Mouse (Mus musculus): ENCODE data around the gene 1700001J03Rik. TPM values are rescaled to one million over a fixed set of nuclear protein-coding genes. Genes with fewer than 3 reads are reported as not detected.

1700001J03Rik gene
- total and polyA plus RNA-seq, 2 experiments: 0.28 TPM; not detected in 1

GRCm38 (mm10) chr5:146230864-146231654 is 46.0 kb upstream of the 1700001J03Rik start, which contains the start of gene Cdk8:
Gene Cdk8 (plus strand): TSS chr5:146231230.
- TF ChIP-seq CTCF (IDR thresholded peaks at IDR 0.05; ENCODE audit: low read depth, low read length) (no peak), POLR2A (IDR thresholded peaks at IDR 0.05; ENCODE audit: extremely low read depth, insufficient read depth, low read length) (peak; percentile 74; the same call in 1 of the 2 replicates)

DNA sequence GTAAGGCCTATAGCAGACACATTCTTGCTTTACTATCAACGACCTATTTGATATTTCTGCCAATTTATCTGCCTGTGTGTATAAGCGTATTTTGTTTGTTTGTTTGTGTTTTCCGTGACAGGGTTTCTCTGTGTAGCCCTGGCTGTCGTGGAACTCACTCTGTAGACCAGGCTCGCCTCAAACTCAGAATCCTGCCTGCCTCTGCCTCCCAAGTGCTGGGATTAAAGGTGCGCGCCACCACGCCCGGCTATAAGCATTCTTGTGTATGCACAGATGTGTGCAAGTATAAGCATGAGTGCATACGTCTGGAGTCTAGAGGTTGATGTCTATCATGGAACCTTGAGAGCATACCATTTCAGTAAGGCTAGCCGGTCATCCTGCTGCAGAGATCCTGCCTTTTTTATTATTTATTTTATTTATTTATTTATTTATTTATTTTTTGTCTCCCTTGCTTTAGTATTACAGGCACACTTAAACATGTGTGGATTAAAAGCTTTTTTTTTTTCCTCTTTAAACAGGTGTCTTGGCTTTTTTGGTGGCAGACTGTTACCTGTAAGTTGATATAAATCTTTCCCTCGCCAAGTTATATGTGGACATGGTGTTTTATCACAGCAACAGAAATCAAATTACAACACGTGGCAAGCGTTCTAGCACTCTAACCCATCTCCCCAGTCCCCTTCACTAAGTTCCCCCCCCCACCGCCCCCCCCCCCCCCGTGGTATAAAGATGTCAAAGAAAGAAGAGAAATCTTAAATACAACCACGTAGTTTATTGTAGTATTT is 45.0 kb upstream of the 1700001J03Rik start:
- H3K27me3 ChIP-seq (ENCODE audit: control insufficient read depth, insufficient read depth, low read length): no peaks in the 10 kb centered on the region
- H3K4me3 ChIP-seq (ENCODE audit: insufficient read depth, low read depth, low read length): peak overlapping the region; percentile 15; the same call in 1 of the 2 replicates
- 56% methylated on average over 17 of the region's 17 CpGs for WGBS
- H3K27ac ChIP-seq (replicated peaks; ENCODE audit: insufficient read depth, low read depth, low read length): no peak overlapping the region
- DNase-seq (ENCODE audit: extremely low read depth, low read depth, low spot score): no peak
- no peaks in the 10 kb centered on the region for H3K36me3 ChIP-seq (ENCODE audit: control insufficient read depth, insufficient read depth, low read length)
- TF ChIP-seq CTCF (IDR thresholded peaks at IDR 0.05; ENCODE audit: low read depth, low read length): no peak
- no peak for TF ChIP-seq POLR2A (IDR thresholded peaks at IDR 0.05; ENCODE audit: extremely low read depth, insufficient read depth, low read length)
- H3K79me2 ChIP-seq (ENCODE audit: control insufficient read depth, insufficient read depth, low read length): no peaks in the 10 kb centered on the region
- H3K4me1 ChIP-seq (ENCODE audit: control insufficient read depth, insufficient read depth, low read length): peaks cover 6% of the 10 kb centered on the region
- no peak overlapping the region for H3K9ac ChIP-seq (ENCODE audit: low read depth, low read length)

More at GRCm38 (mm10) chr5:146230864-146231654, 46.0 kb upstream of the 1700001J03Rik start, which contains the start of gene Cdk8:
- peak within 1 kb of the TSS; percentile 80 for H3K4me3 ChIP-seq (ENCODE audit: insufficient read depth, low read depth, low read length)
- WGBS: under 1% methylated on average over 93 of the region's 102 CpGs
- peak; percentile 93 for DNase-seq (ENCODE audit: extremely low read depth, low read depth, low spot score)
- peaks cover 9% of the 10 kb centered on the region for H3K4me1 ChIP-seq (ENCODE audit: control insufficient read depth, insufficient read depth, low read length)
- H3K27me3 ChIP-seq (ENCODE audit: control insufficient read depth, insufficient read depth, low read length): no peaks in the 10 kb centered on the region
- H3K36me3 ChIP-seq (ENCODE audit: control insufficient read depth, insufficient read depth, low read length): no peaks in the 10 kb centered on the region
- H3K79me2 ChIP-seq (ENCODE audit: control insufficient read depth, insufficient read depth, low read length): peaks cover 6% of the 10 kb centered on the region; the same call in 1 of the 2 replicates
- peak within 1 kb of the TSS; percentile 79 for H3K27ac ChIP-seq (replicated peaks; ENCODE audit: insufficient read depth, low read depth, low read length)
- peak within 1 kb of the TSS; percentile 91 for H3K9ac ChIP-seq (ENCODE audit: low read depth, low read length)

DNA sequence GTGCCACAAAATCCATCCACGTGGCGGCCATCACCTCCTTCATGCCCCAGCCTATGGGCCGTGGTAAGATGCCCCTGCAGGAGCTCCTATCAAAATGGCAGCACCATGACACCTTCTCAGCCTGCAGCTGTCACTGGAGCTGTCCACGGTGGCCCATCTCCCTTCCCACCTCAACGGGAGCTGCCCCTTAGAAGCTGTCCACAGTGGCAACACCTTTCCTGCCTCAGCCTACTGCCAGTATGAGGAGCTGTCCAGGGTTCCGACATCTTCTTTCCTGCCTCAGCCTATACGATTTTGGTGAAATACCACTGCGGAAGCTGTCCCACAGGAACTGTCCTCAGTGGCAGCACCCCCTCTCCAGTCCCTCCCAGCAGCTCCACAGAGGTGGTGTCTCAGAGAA is 42.4 kb upstream of the 1700001J03Rik start:
- H3K4me3 ChIP-seq (ENCODE audit: insufficient read depth, low read depth, low read length): no peak overlapping the region
- no peaks in the 10 kb centered on the region for H3K79me2 ChIP-seq (ENCODE audit: control insufficient read depth, insufficient read depth, low read length)
- TF ChIP-seq POLR2A (IDR thresholded peaks at IDR 0.05; ENCODE audit: extremely low read depth, insufficient read depth, low read length) (no peak), CTCF (IDR thresholded peaks at IDR 0.05; ENCODE audit: low read depth, low read length) (no peak)
- H3K4me1 ChIP-seq (ENCODE audit: control insufficient read depth, insufficient read depth, low read length): peaks cover 12% of the 10 kb centered on the region
- H3K36me3 ChIP-seq (ENCODE audit: control insufficient read depth, insufficient read depth, low read length): no peaks in the 10 kb centered on the region
- H3K27me3 ChIP-seq (ENCODE audit: control insufficient read depth, insufficient read depth, low read length): no peaks in the 10 kb centered on the region
- 91% methylated on average over 8 of the region's 8 CpGs for WGBS
- no peak for DNase-seq (ENCODE audit: extremely low read depth, low read depth, low spot score)
- H3K27ac ChIP-seq (replicated peaks; ENCODE audit: insufficient read depth, low read depth, low read length): no peak overlapping the region
- no peak overlapping the region for H3K9ac ChIP-seq (ENCODE audit: low read depth, low read length)

DNA sequence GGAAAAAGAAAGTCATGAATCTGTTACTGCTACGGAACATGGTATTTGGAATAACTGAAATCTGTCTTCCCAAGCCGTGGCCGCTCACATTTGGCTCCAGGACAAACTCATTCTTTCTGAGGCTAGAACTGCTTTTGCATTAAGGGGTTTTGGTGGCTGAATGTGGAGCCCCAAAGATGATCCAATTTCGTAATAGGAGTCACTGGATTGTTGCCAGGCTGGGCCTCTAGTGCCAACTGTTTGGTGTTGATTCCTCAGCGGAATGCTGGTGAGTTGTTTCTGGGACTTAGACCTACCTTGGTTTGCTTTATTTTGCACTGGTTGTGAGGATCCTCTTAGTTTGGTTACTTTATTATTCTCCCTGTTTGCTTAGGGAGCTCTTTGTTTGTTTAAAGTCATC is 38.7 kb upstream of the 1700001J03Rik start:
- WGBS: 25% methylated on average over 5 of the region's 5 CpGs
- no peak overlapping the region; the same call in 1 of the 2 replicates for H3K4me3 ChIP-seq (ENCODE audit: insufficient read depth, low read depth, low read length)

GRCm38 (mm10) chr5:146221722-146222121 is 36.6 kb upstream of the 1700001J03Rik start:
- Histone ChIP-seq H3K4me1 (ENCODE audit: control insufficient read depth, insufficient read depth, low read length) (peaks cover 11% of the 10 kb centered on the region), H3K9ac (ENCODE audit: low read depth, low read length) (peak overlapping the region; percentile 87; the same call in 1 of the 2 replicates), H3K4me3 (ENCODE audit: insufficient read depth, low read depth, low read length) (peak overlapping the region; percentile 93; the same call in 1 of the 2 replicates), H3K27ac (replicated peaks; ENCODE audit: insufficient read depth, low read depth, low read length) (peak overlapping the region; percentile 99), H3K79me2 (ENCODE audit: control insufficient read depth, insufficient read depth, low read length) (peaks cover 3% of the 10 kb centered on the region; the same call in 1 of the 2 replicates), H3K36me3 (ENCODE audit: control insufficient read depth, insufficient read depth, low read length) (peaks cover 22% of the 10 kb centered on the region), H3K27me3 (ENCODE audit: control insufficient read depth, insufficient read depth, low read length) (no peaks in the 10 kb centered on the region)
- no peak for TF ChIP-seq POLR2A (IDR thresholded peaks at IDR 0.05; ENCODE audit: extremely low read depth, insufficient read depth, low read length)
- no peak for TF ChIP-seq CTCF (IDR thresholded peaks at IDR 0.05; ENCODE audit: low read depth, low read length)
- WGBS: 41% methylated on average over 6 of the region's 6 CpGs
- DNase-seq (ENCODE audit: extremely low read depth, low read depth, low spot score): no peak

More for the DNA sequence above, 38.7 kb upstream of the 1700001J03Rik start:
- no peaks in the 10 kb centered on the region for H3K27me3 ChIP-seq (ENCODE audit: control insufficient read depth, insufficient read depth, low read length)
- H3K36me3 ChIP-seq (ENCODE audit: control insufficient read depth, insufficient read depth, low read length): peaks cover 6% of the 10 kb centered on the region; the same call in 1 of the 2 replicates
- DNase-seq (ENCODE audit: extremely low read depth, low read depth, low spot score): peak; percentile 90
- H3K9ac ChIP-seq (ENCODE audit: low read depth, low read length): peak overlapping the region; percentile 52; the same call in 1 of the 2 replicates
- H3K27ac ChIP-seq (replicated peaks; ENCODE audit: insufficient read depth, low read depth, low read length): peak overlapping the region; percentile 90
- H3K4me1 ChIP-seq (ENCODE audit: control insufficient read depth, insufficient read depth, low read length): peaks cover 11% of the 10 kb centered on the region
- peaks cover 3% of the 10 kb centered on the region; the same call in 1 of the 2 replicates for H3K79me2 ChIP-seq (ENCODE audit: control insufficient read depth, insufficient read depth, low read length)
- TF ChIP-seq POLR2A (IDR thresholded peaks at IDR 0.05; ENCODE audit: extremely low read depth, insufficient read depth, low read length) (no peak), CTCF (IDR thresholded peaks at IDR 0.05; ENCODE audit: low read depth, low read length) (no peak)
